Mouse (Mus musculus) liver, embryonic 16.5 days (tissue): ENCODE measurements around the gene A630073D07Rik. TPM values are rescaled to one million over a fixed set of nuclear protein-coding genes. Genes with fewer than 3 reads are reported as not detected.
"Not testable (repeated sequence)": the region's sequence is repeated elsewhere in the genome, so short reads cannot be mapped to it uniquely, and the experiment has no call there.

Experiments used
- ATAC-seq: fragments of 200-750 bp; cut with Nextera tagmentation; 2 replicates; pipeline ENCODE4 v1.8.0; 2017; ENCODE audit warnings: low read depth, mild to moderate bottlenecking, moderate number of reproducible peaks, moderate library complexity
- H3K27ac ChIP-seq: fragments of 300-500 bp; sonication (generic); 2 replicates; pipeline ENCODE4 v1.5.1; 2014; ENCODE audit warnings: mild to moderate bottlenecking, low read length
- H3K27me3 ChIP-seq: fragments of 300-500 bp; sonication (generic); 2 replicates; pipeline ENCODE4 v1.6.1; 2014; ENCODE audit warnings: low read depth, low read length, mixed read lengths; ENCODE audit not compliant: control insufficient read depth, insufficient read depth
- H3K36me3 ChIP-seq: fragments of 300-500 bp; sonication (generic); 2 replicates; pipeline ENCODE4 v1.6.1; 2014; ENCODE audit warnings: mild to moderate bottlenecking; ENCODE audit not compliant: control insufficient read depth, insufficient read depth
- H3K4me1 ChIP-seq: fragments of 300-500 bp; sonication (generic); 2 replicates; pipeline ENCODE4 v1.6.1; 2014; ENCODE audit warnings: low read depth, low read length, mixed read lengths; ENCODE audit not compliant: control insufficient read depth
- H3K4me2 ChIP-seq: fragments of 300-500 bp; sonication (generic); 2 replicates; pipeline ENCODE4 v1.6.1; 2014; ENCODE audit warnings: low read depth, low read length, mixed read lengths
- H3K4me3 ChIP-seq: fragments of 300-500 bp; sonication (generic); 2 replicates; pipeline ENCODE4 v1.5.1; 2014; ENCODE audit warnings: low read depth, mild to moderate bottlenecking, low read length
- H3K9ac ChIP-seq: fragments of 300-500 bp; sonication (generic); 2 replicates; pipeline ENCODE4 v1.6.1; 2014; ENCODE audit warnings: low read depth, low read length
- H3K9me3 ChIP-seq: fragments of 300-500 bp; sonication (generic); replicated peaks from 2 replicates; pipeline ENCODE4 v1.6.1; 2016; ENCODE audit warnings: low read length; ENCODE audit not compliant: control insufficient read depth
- WGBS: fragments of 180-500 bp; shearing (Covaris S2); extraction: QIAGEN DNeasy Blood & Tissue Kit; methylation state at CpG from one replicate; pipeline ENCODE4 v1.1.7; 2014; ENCODE audit not compliant: insufficient replicate concordance; 5-methylcytosine and 5-hydroxymethylcytosine counted together
- polyA plus RNA-seq: library from polyadenylated mRNA; unstranded; fragments of >200 nt; fragmentation: Nextera tagmentation; extraction: Ambion mirVana; gene quantifications from 2 replicates; pipeline ENCODE4 v1.2.1, GENCODE M21; 2015

Gene A630073D07Rik
- polyA plus RNA-seq = not detected in 2 replicates

DNA sequence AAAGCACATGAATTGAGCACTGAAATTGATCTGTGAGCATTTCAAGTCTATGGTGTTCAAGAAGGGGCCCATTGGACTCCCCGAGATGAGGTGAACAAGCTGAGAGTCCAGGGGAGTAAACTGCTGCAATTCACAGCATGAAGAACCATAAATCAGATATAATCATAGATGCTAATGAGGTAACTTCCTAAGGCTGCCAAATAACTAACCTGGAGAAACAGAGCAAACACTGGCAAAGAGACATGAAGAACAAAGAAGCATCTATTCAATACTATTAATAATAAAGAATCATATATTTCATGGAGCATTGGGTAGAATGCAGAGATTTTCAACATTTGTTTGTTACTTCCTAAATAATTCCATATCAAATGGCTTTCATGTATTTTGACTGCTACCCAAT, at the start of gene A630073D07Rik:
Gene A630073D07Rik (minus strand): TSS at position 101 of the 400 bp plus-strand sequence.
- H3K9me3 ChIP-seq = no peaks in the 10 kb centered on the region; the same call in 1 of the 2 replicates
- no peaks in the 10 kb centered on the region for H3K4me1 ChIP-seq
- no peak within 1 kb of the TSS for H3K27ac ChIP-seq
- no peak for ATAC-seq
- no peak within 1 kb of the TSS for H3K4me2 ChIP-seq
- no peaks in the 10 kb centered on the region for H3K36me3 ChIP-seq
- WGBS = 57% methylated on average over 1 of the region's 1 CpGs
- H3K27me3 ChIP-seq = no peaks in the 10 kb centered on the region
- no peak within 1 kb of the TSS for H3K9ac ChIP-seq
- no peak within 1 kb of the TSS for H3K4me3 ChIP-seq

DNA sequence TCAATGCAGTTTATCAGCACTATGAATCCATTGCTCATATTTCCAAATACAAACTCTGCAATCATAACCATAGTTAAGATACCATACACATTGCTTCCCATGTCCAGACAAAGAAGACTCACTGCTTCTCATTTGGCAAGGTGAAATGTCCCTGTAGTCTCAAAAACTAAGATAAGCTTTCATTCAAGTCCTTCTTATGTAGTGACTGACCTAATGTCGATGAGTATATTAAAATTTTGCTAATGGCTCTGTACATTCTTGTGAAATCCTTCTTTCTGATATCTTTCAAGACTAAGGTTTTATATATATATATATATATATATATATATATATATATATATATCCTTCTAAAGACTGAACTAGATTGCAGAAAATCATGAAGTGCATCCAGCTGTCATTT, 49.6 kb upstream of the A630073D07Rik start, which contains the start of gene Tas2r121:
Gene Tas2r121 (minus strand): TSS at position 101 of the 400 bp plus-strand sequence.
- Histone ChIP-seq H3K4me1 (no peaks in the 10 kb centered on the region), H3K27me3 (no peaks in the 10 kb centered on the region), H3K9ac (no peak within 1 kb of the TSS), H3K9me3 (no peaks in the 10 kb centered on the region), H3K27ac (no peak within 1 kb of the TSS), H3K4me2 (no peak within 1 kb of the TSS), H3K36me3 (no peaks in the 10 kb centered on the region), H3K4me3 (no peak within 1 kb of the TSS)
- no peak for ATAC-seq
- 29% methylated on average over 1 of the region's 1 CpGs for WGBS

DNA sequence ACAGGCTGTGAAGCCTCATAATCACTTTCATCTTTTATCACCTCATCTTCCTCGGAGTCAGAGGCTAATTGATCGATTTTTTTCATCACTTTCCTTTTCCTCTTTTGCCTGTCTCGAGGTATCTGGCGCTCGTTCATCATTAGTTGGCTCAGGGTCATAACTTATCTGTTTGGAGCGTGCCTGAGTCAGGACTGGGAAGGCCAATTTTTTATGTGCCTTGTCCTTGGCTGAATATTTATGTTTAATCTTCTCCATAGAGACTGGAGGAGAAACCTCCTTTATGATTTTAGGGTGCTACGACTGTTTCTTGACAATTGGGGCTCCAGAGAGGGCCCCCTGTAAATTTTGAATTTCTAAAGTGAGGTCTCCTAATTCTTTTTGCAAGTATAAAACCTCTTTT, 40.3 kb upstream of the A630073D07Rik start:
- not testable (repeated sequence) for H3K9me3 ChIP-seq, H3K36me3 ChIP-seq, H3K9ac ChIP-seq, H3K4me1 ChIP-seq, H3K4me2 ChIP-seq, H3K27ac ChIP-seq, H3K4me3 ChIP-seq, ATAC-seq, H3K27me3 ChIP-seq
- WGBS = 60% methylated on average over 7 of the region's 7 CpGs

DNA sequence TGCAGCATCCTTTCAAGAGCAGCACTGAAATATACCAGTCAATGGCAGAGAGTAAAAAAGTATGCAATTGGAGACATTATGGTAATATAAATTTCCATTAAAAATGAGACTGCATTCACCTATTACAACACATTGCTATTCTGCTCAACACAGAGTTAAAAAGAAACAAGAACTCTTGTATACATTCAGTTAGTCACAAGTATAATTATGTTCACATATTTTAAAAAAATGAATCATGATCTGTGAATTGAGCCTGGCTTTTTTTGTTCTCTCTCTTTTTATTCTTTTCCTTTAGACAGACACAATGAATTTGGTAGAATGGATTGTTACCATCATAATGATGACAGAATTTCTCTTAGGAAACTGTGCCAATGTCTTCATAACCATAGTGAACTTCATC, 5.3 kb upstream of the A630073D07Rik start, which contains the start of gene Tas2r120:
Gene Tas2r120 (plus strand): TSS at position 301 of the 400 bp plus-strand sequence.
- Histone ChIP-seq H3K27me3 (no peaks in the 10 kb centered on the region), H3K27ac (no peak within 1 kb of the TSS), H3K36me3 (no peaks in the 10 kb centered on the region), H3K9ac (no peak within 1 kb of the TSS), H3K9me3 (no peaks in the 10 kb centered on the region), H3K4me2 (no peak within 1 kb of the TSS), H3K4me1 (no peaks in the 10 kb centered on the region), H3K4me3 (no peak within 1 kb of the TSS)
- ATAC-seq = no peak

DNA sequence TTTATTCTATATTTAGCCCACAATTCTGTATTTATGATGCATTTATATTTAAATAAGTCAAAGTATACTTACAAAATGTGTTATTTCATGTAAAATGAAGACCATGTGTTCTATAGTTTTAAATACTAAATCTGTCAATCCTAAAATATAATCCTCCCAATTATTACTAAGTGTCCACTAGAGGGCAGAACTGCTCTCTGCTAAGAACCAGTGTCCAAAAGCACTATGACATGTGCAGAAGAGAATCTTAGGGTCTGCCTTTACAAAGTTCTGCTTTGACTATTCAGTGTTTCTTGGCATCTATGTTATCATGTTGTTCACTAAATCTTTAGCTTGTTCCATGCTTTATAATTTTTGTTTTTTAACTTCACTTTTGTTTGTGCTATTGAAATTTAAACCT, 1.9 kb downstream of the A630073D07Rik start:
- H3K9me3 ChIP-seq = no peaks in the 10 kb centered on the region; the same call in 1 of the 2 replicates
- ATAC-seq = no peak
- no peak overlapping the region for H3K4me2 ChIP-seq
- H3K27ac ChIP-seq = no peak overlapping the region
- no peaks in the 10 kb centered on the region for H3K27me3 ChIP-seq
- H3K9ac ChIP-seq = no peak overlapping the region
- H3K4me1 ChIP-seq = no peaks in the 10 kb centered on the region
- H3K36me3 ChIP-seq = no peaks in the 10 kb centered on the region
- H3K4me3 ChIP-seq = no peak overlapping the region

DNA sequence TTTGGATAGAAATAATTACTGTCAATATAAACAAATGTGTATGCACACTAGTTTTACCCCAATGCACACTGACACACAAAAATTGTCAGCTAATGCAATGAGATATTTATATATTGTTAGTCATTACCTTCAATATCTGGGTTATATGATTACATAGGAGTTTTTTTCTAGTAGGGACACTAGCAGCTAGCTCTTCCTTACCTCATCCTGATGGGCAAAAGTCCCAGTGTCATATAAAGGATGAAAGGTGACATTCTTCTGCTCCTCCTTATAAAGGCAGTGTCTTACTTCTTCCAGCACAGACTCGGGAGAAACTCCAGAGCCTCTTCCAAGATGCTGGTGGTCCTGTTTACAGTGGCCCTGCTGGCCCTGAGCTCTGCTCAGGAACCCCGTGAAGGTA, 55.7 kb downstream of the A630073D07Rik start, which contains the start of gene Prp2:
Gene Prp2 (plus strand): TSS at position 301 of the 400 bp plus-strand sequence.
- not testable (repeated sequence) for H3K4me1 ChIP-seq, H3K9ac ChIP-seq, H3K4me2 ChIP-seq, H3K9me3 ChIP-seq, H3K36me3 ChIP-seq, ATAC-seq, H3K4me3 ChIP-seq, H3K27ac ChIP-seq, H3K27me3 ChIP-seq
- 41% methylated on average over 2 of the region's 2 CpGs for WGBS

Other genes starting within 250 kb of the A630073D07Rik start
- not detected in 2 replicates for gene Prh1, start 81.7 kb downstream of the A630073D07Rik start, polyA plus RNA-seq
- not detected in 2 replicates for gene Prp2, start 55.6 kb downstream of the A630073D07Rik start, polyA plus RNA-seq
- not detected in 2 replicates for gene Tas2r120, start 5.4 kb upstream of the A630073D07Rik start, polyA plus RNA-seq
- not detected in 2 replicates for gene Tas2r121, start 49.5 kb upstream of the A630073D07Rik start, polyA plus RNA-seq
- gene Tas2r122, start 60.4 kb upstream of the A630073D07Rik start, polyA plus RNA-seq = not detected in 2 replicates
- not detected in 2 replicates for gene Tas2r115, start 86.5 kb upstream of the A630073D07Rik start, polyA plus RNA-seq
- not detected in 2 replicates for gene Tas2r124, start 103.2 kb upstream of the A630073D07Rik start, polyA plus RNA-seq
- not detected in 2 replicates for gene Tas2r102, start 110.6 kb upstream of the A630073D07Rik start, polyA plus RNA-seq
- not detected in 2 replicates for gene Tas2r136, start 126.6 kb upstream of the A630073D07Rik start, polyA plus RNA-seq
- not detected in 2 replicates for gene Tas2r117, start 151.3 kb upstream of the A630073D07Rik start, polyA plus RNA-seq
- not detected in 2 replicates for gene Tas2r123, start 195.6 kb upstream of the A630073D07Rik start, polyA plus RNA-seq
- not detected in 2 replicates for gene Tas2r116, start 203.9 kb upstream of the A630073D07Rik start, polyA plus RNA-seq
- not detected in 2 replicates for gene Tas2r110, start 216.5 kb upstream of the A630073D07Rik start, polyA plus RNA-seq
- not detected in 2 replicates for gene Tas2r113, start 241.5 kb upstream of the A630073D07Rik start, polyA plus RNA-seq